Mouse (Mus musculus) cerebellum, adult 2 months (tissue): ENCODE measurements around the gene Smarca5. TPM values are rescaled to one million over a fixed set of nuclear protein-coding genes. Genes with fewer than 3 reads are reported as not detected.
A peak's percentile ranks its signal among the peaks of the same experiment; 100 is the strongest.

Experiments
- DNase-seq, 2 experiments: peaks; one replicate each; pipeline ENCODE4 v3.0.0; 2021
- H3K27ac ChIP-seq: fragments of 200-500 bp; 2 replicates; pipeline ENCODE4 v1.5.1; 2012; ENCODE audit warnings: low read length, control low read depth, inconsistent platforms; ENCODE audit not compliant: insufficient read depth
- H3K27me3 ChIP-seq: fragments of 200-500 bp; 2 replicates; pipeline ENCODE4 v1.6.1; 2012; ENCODE audit warnings: inconsistent platforms, mild to moderate bottlenecking, low read length, moderate library complexity; ENCODE audit not compliant: control insufficient read depth, insufficient read depth
- H3K4me1 ChIP-seq: fragments of 200-500 bp; 2 replicates; pipeline ENCODE4 v1.6.1; 2011; ENCODE audit warnings: low read length; ENCODE audit not compliant: control insufficient read depth, insufficient read depth
- H3K4me3 ChIP-seq: fragments of 200-500 bp; replicated peaks from 2 replicates; pipeline ENCODE3; 2011; ENCODE audit warnings: mild to moderate bottlenecking, low read depth, low read length, control low read depth; ENCODE audit not compliant: insufficient read depth
- CTCF ChIP-seq: fragments of 200-500 bp; IDR thresholded peaks from 2 replicates; pipeline ENCODE4 v1.5.1; 2011; ENCODE audit warnings: low read depth, mild to moderate bottlenecking, control low read depth, low read length, moderate library complexity, borderline replicate concordance; ENCODE audit not compliant: insufficient read depth
- POLR2A ChIP-seq: fragments of 200-500 bp; IDR thresholded peaks from 2 replicates; pipeline ENCODE4 v1.6.1; 2011; ENCODE audit warnings: low read length, control low read depth, borderline replicate concordance; ENCODE audit not compliant: insufficient read depth
- whole genome bisulfite sequencing: fragments of 180-500 bp; shearing (Covaris S2); methylation state at CpG from one replicate; pipeline ENCODE4 v1.1.7; 2018; 5-methylcytosine and 5-hydroxymethylcytosine counted together
- polyA plus RNA-seq: library from polyadenylated mRNA; depleted of rRNA; stranded (reverse); fragments of >200 nt; gene quantifications from 2 replicates; pipeline ENCODE4 v1.2.3, GENCODE M21; 2012; rRNA removed

The Smarca5 gene
- polyA plus RNA-seq, 1 experiment: 18.9 TPM

DNA sequence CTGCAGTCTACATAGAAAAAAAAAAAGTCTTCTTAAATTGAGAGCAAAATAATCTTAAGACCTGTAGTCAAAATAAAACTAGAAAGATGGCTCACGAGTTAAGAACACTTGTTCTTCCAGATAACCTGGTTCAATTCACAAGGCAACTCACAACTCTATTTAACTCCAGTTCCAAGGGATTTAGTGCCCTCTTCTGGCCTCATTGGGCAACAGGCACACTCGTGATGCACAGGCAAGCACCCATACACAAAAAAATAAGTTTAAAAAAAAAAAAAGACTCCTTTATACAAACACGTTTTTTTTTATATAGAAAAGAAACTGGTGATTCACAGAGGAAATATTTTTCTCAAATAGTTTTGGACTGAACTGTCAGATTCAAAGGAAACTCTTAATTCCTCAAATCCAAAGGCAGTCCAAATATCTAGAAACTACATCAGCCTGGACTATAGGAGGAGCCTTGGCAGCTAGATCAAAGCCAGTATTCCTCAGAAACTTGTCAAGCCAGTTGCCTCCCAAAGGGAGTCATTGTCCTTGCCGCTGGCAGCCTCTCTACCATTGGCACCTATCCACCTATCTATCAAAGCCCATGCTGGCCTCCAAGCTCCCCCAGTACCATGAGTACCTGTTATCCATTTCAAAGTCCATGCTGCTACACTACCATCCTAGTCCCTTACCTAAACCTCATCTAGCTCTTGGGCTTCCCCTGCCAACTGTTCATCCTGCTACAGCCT lies 28.5 kb downstream of the Smarca5 start:
- no peaks in the 10 kb centered on the region for H3K27me3 ChIP-seq
- H3K4me1 ChIP-seq: no peaks in the 10 kb centered on the region
- TF ChIP-seq POLR2A (no peak), CTCF (peak; percentile 6; the same call in 1 of the 2 replicates)
- no peak overlapping the region for H3K4me3 ChIP-seq
- no peak for DNase-seq
- H3K27ac ChIP-seq: no peak overlapping the region
- WGBS: 57% methylated on average over 4 of the region's 4 CpGs

DNA sequence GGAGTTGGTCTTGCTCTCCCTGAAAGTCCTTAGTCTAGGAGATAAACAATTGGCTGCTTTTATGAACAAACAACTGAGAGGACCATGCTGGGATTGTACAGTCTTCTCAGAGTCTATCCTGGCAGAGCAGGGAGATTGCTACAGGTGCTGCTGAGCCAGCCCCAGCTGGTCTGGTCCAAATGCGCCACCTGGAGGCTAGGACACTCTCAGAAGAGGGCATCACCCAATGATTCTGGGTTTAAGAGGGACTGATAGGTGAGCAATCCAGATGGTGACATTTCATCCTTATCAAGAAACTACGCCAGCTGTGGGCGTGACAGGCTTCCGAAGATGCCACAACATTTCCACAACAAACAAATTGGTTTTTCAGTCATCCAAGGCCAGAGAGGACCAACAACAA lies 51.2 kb downstream of the Smarca5 start:
- TF ChIP-seq CTCF (peak; percentile 79), POLR2A (no peak)
- no peak overlapping the region for H3K4me3 ChIP-seq
- no peaks in the 10 kb centered on the region for H3K27me3 ChIP-seq
- no peaks in the 10 kb centered on the region for H3K4me1 ChIP-seq
- no peak overlapping the region for H3K27ac ChIP-seq
- WGBS: 46% methylated on average over 4 of the region's 4 CpGs
- DNase-seq: peak; percentile 45 to 58

DNA sequence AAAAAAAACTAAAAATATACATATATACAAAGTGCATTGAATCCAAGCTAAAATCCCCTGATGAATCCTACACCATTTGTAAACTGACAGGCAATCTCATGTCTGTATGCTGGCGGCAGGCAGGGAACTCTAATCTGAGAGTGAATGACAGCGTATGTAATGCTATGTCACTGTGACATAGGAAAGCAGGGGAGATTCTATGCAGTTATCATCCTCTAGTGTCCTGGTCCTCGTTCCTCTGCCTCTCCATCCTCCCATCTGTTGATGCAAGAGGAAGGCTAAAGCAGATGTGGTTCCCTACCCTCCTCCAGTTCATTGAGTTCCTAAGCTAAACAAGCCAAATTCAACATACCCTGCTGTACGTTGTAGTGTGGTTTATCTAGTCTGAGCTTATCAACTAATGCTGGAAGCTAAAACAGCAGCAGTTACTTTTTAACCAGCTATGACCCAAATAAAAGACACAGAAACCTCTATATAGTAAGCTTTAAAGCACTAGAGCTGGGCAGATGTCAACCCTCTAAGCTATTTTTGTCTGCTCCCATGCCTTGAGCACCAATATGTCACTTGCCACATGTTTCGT lies 55.5 kb downstream of the Smarca5 start:
- 77% methylated on average over 5 of the region's 5 CpGs for WGBS
- H3K27me3 ChIP-seq: no peaks in the 10 kb centered on the region
- no peak overlapping the region for H3K4me3 ChIP-seq
- no peak overlapping the region for H3K27ac ChIP-seq
- no peaks in the 10 kb centered on the region for H3K4me1 ChIP-seq
- TF ChIP-seq POLR2A: no peak
- no peak for TF ChIP-seq CTCF
- DNase-seq: no peak

DNA sequence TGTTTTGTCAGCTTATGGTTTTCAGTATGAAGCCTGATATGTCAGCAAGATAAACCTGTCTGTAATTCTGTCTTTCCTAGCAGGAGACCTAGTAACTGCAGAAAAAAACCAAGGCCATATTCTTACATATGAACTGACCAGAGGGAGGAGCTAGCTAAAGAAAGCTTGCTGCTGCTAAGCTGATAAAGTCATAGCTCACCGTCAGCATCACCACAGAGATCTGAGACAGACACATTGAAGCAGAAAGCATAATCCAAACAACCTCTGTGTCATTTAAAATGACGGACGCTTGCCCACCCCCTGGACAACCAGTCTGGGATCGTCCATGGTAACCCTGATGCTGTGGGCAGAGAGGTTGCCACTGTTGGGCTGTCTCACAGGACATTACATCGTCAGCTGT lies 56.7 kb downstream of the Smarca5 start:
- H3K4me1 ChIP-seq: no peaks in the 10 kb centered on the region
- no peak for DNase-seq
- TF ChIP-seq CTCF (no peak), POLR2A (no peak)
- no peak overlapping the region for H3K27ac ChIP-seq
- H3K4me3 ChIP-seq: no peak overlapping the region
- WGBS: 44% methylated on average over 5 of the region's 5 CpGs
- no peaks in the 10 kb centered on the region for H3K27me3 ChIP-seq

DNA sequence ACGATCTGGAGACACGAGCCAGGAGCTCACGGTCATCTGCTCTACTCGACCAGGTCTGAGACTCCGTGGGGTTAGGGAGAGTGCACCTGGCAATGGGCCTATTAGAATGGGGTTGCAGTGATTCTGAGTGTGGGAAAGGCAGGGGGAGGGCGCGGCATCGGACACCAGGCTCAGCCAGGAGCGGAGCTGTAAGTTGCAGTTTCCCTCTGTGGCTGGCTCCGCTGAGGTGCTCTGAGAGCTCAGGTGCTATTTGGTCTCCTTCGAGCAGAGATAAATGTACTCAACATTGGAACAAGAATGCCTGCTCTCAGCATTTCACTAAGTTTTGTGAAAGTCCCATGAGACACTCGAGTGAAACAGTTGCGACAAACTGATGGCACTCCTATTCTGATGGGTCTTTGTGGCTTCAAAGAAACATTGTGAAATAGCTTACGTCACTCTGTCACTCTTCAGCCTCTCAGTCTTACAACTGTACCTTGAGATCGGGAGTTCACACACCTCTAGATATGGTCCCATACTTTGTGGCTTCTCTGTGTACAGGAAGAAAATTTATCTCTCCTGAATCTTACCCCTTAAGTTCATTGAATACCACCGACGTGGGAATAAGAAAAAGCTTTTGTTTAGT lies 69.9 kb downstream of the Smarca5 start:
- Histone ChIP-seq H3K27me3 (no peaks in the 10 kb centered on the region), H3K4me3 (no peak overlapping the region), H3K27ac (no peak overlapping the region), H3K4me1 (no peaks in the 10 kb centered on the region)
- WGBS: 72% methylated on average over 17 of the region's 17 CpGs
- no peak for TF ChIP-seq CTCF
- no peak for TF ChIP-seq POLR2A
- DNase-seq: no peak

DNA sequence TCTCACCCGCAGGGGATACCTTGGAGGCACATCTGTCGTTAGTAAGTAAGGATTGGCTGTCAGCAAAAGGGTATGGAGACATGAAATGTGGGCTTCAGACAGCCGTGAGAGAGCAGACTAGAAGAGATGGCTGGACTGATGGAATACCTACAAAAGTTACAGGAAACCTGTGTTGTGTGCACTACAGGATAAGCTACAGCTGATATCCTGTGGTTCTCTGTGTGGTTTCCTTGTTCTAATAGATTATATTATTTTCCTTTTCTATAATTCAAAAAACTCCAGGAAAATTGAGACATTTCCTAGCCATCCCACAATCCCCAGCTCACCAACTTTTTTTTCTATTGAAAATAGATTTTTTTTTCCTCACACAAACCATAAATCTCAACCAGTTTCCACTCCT lies 75.8 kb downstream of the Smarca5 start:
- no peak for DNase-seq
- Histone ChIP-seq H3K27ac (no peak overlapping the region), H3K4me1 (no peaks in the 10 kb centered on the region), H3K4me3 (no peak overlapping the region), H3K27me3 (no peaks in the 10 kb centered on the region)
- TF ChIP-seq CTCF: no peak
- TF ChIP-seq POLR2A: no peak
- WGBS: 78% methylated on average over 3 of the region's 3 CpGs

DNA sequence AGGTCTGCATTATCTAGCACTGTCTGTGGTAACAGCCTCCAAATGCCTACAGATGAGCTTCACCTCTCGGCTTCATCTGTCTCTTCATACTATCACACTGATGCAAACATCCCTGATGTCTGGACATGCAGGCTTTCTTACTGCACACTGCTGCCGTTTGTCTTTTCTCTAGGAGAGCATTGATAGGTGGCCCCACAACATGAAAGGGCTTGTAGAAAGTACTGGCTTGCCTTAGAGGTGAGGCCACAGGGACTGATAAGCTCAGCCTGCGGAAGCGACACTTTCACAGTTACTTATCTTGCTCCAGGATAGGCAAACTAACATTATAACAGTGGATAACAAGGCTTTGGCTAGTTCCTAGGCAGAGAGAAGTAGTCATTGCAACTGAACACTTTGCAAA lies 78.2 kb downstream of the Smarca5 start:
- 88% methylated on average over 4 of the region's 4 CpGs for WGBS
- DNase-seq: no peak
- no peaks in the 10 kb centered on the region for H3K27me3 ChIP-seq
- H3K4me3 ChIP-seq: no peak overlapping the region
- TF ChIP-seq CTCF (no peak), POLR2A (no peak)
- no peak overlapping the region for H3K27ac ChIP-seq
- no peaks in the 10 kb centered on the region for H3K4me1 ChIP-seq

DNA sequence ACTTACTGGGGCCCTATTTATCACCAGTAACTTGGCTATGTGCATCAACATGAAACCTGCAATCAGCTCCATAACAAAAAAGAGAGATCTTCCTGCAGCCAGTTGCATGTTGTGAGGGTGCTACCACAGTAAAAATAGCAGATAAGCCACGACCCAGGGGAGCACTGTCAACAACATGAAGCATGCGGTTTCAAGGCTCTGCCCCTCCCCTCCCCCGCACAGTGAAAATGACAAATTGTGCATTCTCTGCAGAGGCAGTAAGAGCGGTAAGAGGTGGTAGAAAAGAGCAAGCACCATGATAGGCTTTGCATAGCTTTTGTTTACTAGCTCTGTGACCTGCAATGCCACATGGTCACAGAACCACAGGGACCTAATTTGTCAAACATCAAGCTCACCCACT lies 81.7 kb downstream of the Smarca5 start:
- TF ChIP-seq POLR2A: no peak
- H3K27ac ChIP-seq: no peak overlapping the region
- no peak for DNase-seq

More for the DNA sequence above, 81.7 kb downstream of the Smarca5 start:
- 44% methylated on average over 4 of the region's 4 CpGs for WGBS
- Histone ChIP-seq H3K4me1 (no peaks in the 10 kb centered on the region), H3K27me3 (no peaks in the 10 kb centered on the region), H3K4me3 (no peak overlapping the region)

Other genes with a start within 250 kb of the Smarca5 start
- 0.05 TPM in 1 of 2 replicates, not detected in the other for gene Gypa, start 245.7 kb downstream of the Smarca5 start, polyA plus RNA-seq
- gene Frem3, start 128.4 kb downstream of the Smarca5 start, polyA plus RNA-seq: 0.23 and 0.25 TPM in 2 replicates
- gene Gab1, start 141.0 kb upstream of the Smarca5 start, polyA plus RNA-seq: 29.9 and 34.0 TPM in 2 replicates